Mouse (Mus musculus) E14TG2a.4 (cell line): ENCODE data around the gene Arhgap20.

Source experiments
- H3K27me3 ChIP-seq: 2 replicates; pipeline ENCODE4 v1.6.1; 2014; ENCODE audit warnings: low read length, control low read depth; ENCODE audit not compliant: insufficient read depth
- H3K36me3 ChIP-seq: 2 replicates; pipeline ENCODE4 v1.6.1; 2014; ENCODE audit warnings: low read length, control low read depth; ENCODE audit not compliant: insufficient read depth
- H3K4me1 ChIP-seq: replicated peaks from 2 replicates; pipeline ENCODE4 v1.6.1; 2014; ENCODE audit warnings: low read depth, low read length, control low read depth
- H3K4me3 ChIP-seq: replicated peaks from 2 replicates; pipeline ENCODE4 v1.5.1; 2014; ENCODE audit warnings: mild to moderate bottlenecking, low read length
- H3K9me3 ChIP-seq: 2 replicates; pipeline ENCODE4 v1.6.1; 2014; ENCODE audit warnings: low read length, control low read depth
- CTCF ChIP-seq: conservative IDR thresholded peaks from 2 replicates; pipeline ENCODE4 v1.5.1; 2014; ENCODE audit warnings: low read length
- NANOG ChIP-seq: IDR thresholded peaks from 2 replicates; pipeline ENCODE4 v1.6.1; 2014; ENCODE audit warnings: borderline replicate concordance, low read length, mixed read lengths
- POU5F1 ChIP-seq: IDR thresholded peaks from 2 replicates; pipeline ENCODE4 v1.6.1; 2014; ENCODE audit warnings: low read length, borderline replicate concordance

Arhgap20 gene

DNA sequence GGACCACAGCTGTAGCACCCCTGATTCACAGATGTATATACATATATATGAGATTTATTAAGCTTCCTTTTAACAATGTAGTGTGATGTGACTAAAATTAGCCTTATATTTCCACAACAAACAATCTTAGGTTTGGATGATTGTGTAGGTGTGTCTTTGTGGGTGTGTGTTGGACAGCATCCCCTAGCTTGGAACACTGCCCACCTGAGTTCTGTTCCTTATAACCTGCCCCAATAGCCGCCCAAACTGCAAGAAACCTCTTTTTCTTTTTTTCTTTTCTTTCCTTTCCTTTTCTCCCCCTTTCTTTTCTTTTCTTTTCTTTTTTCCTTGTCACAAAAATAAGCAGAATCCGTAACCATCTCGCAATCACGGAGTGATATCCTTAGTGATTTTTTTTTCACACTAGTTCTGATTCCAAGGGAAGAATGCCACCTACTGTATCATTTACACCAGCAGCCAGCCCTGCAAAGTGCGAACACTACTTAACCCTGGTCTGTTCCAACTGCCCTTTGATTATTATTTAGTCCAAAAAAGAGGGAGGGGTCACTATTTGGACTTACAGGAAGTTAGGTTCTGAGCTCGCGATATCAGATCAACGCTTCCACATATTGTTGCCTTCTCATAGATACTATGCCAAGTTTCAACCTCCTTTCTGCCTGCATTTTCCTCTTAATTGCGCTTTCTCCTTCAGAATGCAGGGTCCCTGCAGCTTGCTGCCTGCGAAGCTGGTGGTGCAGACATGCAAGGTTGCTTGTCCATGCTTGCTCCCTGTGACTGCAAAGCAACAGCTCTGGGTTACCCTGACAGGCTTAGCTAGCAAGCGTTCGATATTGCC, 879 bp upstream of the Arhgap20 start:
- H3K9me3 ChIP-seq: no peaks in the 10 kb centered on the region
- H3K36me3 ChIP-seq: no peaks in the 10 kb centered on the region
- H3K4me3 ChIP-seq: peak overlapping the region; percentile 87
- H3K4me1 ChIP-seq: peaks cover 20% of the 10 kb centered on the region
- no peak for TF ChIP-seq POU5F1
- TF ChIP-seq NANOG: no peak
- TF ChIP-seq CTCF: no peak
- H3K27me3 ChIP-seq: peaks cover 69% of the 10 kb centered on the region

DNA sequence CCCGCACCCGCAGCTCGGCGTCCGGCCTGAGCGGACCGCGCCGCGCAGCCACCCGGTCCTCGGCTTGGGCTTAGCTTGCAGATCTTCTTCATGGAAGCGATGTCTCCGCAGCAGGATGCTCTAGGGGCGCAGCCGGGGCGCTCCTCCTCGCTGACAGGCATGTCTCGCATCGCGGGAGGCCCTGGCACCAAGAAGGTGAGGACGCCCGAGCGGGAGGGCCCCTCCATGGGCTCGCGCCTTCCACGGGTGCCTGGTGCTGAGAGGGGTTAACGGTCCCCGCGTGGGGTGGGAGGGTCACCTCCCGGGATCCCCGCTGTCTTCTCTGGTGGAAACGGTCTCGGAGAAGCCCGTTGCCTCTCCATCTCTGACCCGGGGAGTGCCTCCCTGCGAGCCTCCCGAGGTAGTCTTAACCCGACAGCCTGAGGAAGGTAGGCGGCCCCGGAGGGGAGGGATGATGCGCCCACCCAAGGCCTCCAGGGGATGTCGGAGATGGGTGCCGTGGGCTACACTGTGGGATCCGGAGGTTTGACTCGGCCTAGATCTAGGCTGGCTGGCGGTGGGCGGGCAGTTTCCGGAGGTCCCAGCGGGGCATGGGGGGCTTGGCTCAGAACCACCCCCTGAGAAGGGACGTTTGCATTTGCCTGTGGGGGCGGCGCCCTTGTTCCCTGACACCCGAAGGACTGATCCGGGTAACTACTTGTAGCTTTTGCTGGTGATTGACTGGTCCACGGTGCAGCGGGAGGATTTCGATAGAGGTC, 459 bp downstream of the Arhgap20 start:
- no peak for TF ChIP-seq CTCF
- no peak for TF ChIP-seq POU5F1
- TF ChIP-seq NANOG: no peak
- Histone ChIP-seq H3K27me3 (peaks cover 68% of the 10 kb centered on the region), H3K9me3 (no peaks in the 10 kb centered on the region), H3K4me3 (peak overlapping the region; percentile 87), H3K36me3 (no peaks in the 10 kb centered on the region), H3K4me1 (peaks cover 20% of the 10 kb centered on the region)

DNA sequence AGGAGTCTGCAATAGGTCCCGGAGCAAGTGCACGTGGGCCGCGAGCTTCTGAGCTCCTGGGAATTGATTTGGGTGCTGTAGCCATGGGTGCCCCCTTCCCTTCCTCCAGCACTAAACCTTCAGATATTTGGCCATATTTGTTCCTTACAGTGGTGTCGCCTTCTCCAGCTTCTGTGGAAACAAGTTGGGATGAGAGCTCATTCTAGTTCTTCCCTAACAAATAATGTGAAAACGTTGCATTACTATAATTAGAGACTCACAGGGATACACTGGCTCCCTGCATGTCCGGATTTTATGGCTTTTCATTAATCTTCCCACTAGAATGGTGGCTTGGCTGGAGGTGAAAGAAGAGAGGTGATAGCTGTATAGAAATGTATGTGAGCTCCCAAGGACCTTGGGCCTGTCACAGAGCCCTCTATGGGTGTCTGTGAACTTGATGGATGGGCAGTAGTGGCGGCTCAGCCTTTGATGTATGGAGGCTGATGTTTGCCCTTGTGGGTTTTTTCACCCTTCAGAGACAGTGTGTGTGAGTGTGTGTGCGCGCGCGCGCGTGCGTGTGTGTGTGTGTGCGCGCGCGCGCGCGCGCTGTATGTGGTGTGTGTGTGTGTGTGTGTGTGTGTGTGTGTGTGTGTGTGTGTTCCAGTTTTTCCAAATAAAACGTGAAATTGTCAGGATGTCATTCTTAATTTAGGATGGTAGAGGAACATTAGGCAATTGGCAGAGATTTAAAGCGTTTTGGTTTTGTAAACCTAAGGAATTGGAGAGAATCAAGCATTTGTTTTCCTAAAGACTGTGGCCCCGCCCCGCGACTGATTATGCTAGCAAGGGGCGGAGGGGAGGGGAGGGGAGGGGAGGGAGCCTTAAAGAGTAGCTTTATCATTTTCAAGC, 1.3 kb downstream of the Arhgap20 start:
- H3K4me1 ChIP-seq: peaks cover 20% of the 10 kb centered on the region
- H3K27me3 ChIP-seq: peaks cover 62% of the 10 kb centered on the region
- H3K4me3 ChIP-seq: peak overlapping the region; percentile 87
- TF ChIP-seq NANOG: no peak
- TF ChIP-seq POU5F1: no peak
- TF ChIP-seq CTCF: no peak
- H3K36me3 ChIP-seq: no peaks in the 10 kb centered on the region
- H3K9me3 ChIP-seq: no peaks in the 10 kb centered on the region

DNA sequence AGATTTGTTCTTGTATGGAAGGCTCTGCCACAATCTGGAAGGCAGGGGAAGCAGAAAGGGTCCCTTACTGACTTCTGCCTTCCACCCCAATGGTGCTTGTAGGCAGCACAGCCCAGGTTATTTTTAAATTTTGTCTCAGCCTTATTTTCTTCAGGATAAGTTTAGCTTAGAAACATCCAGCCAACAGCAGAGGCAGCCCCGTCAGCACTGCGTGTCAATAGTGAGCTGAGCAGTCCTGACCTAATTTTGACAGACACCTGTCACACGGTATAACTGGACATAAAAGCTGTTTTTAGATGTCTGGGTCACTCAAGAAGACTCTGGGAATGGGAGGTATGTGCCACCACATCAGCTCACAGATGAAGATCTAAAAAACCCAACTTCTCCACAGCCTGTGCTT, 9.1 kb downstream of the Arhgap20 start:
- no peaks in the 10 kb centered on the region for H3K4me1 ChIP-seq

DNA sequence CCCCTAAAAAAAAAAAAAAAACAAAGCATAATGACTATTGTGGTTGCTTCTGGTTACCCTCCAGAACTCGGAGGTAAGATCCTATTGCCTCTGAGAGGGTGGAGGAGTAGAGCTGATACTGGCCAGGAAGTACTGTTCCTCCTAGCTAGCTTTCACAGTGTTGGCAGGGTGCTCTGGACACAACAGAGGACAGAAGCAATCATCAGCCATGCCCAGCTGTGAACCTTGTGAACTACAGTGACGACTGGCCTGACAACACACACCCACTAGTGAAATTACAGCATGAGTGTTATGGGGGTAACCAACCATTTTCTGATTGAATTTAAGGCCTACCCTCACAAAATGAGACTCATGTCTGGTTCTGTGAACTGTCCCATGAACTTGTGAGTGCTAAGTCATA, 11.3 kb downstream of the Arhgap20 start:
- TF ChIP-seq POU5F1 (no peak), NANOG (no peak)
- Histone ChIP-seq H3K27me3 (peaks cover 3% of the 10 kb centered on the region; the same call in 1 of the 2 replicates), H3K4me1 (no peaks in the 10 kb centered on the region), H3K36me3 (no peaks in the 10 kb centered on the region), H3K4me3 (no peak overlapping the region), H3K9me3 (no peaks in the 10 kb centered on the region)

More for the DNA sequence above, 9.1 kb downstream of the Arhgap20 start:
- H3K27me3 ChIP-seq: peaks cover 3% of the 10 kb centered on the region; the same call in 1 of the 2 replicates
- TF ChIP-seq NANOG (no peak), CTCF (no peak), POU5F1 (no peak)
- no peaks in the 10 kb centered on the region for H3K36me3 ChIP-seq
- no peaks in the 10 kb centered on the region for H3K9me3 ChIP-seq
- H3K4me3 ChIP-seq: no peak overlapping the region

DNA sequence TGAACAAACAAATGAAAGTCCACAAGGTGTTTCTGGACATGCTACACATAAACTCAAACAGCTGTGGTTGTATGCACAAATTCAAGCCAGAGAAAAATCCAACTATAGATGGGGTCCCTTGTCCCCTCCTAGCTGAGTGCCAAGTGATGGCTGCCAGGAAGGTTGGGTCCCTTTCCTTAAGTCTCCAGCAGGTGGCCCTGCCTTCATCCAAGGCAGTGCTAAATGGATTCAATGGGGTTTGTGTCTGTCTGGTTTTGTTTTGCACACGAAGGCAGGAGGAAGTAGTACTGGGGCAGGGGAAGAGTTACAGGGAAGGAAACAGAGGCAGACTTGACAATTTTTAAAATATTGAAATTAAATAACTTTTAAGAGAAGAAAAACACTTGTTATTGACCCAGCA, 12.0 kb downstream of the Arhgap20 start:
- Histone ChIP-seq H3K27me3 (no peaks in the 10 kb centered on the region), H3K4me3 (no peak overlapping the region), H3K4me1 (no peaks in the 10 kb centered on the region), H3K9me3 (no peaks in the 10 kb centered on the region), H3K36me3 (no peaks in the 10 kb centered on the region)
- TF ChIP-seq CTCF (peak; percentile 27), NANOG (no peak), POU5F1 (no peak)

DNA sequence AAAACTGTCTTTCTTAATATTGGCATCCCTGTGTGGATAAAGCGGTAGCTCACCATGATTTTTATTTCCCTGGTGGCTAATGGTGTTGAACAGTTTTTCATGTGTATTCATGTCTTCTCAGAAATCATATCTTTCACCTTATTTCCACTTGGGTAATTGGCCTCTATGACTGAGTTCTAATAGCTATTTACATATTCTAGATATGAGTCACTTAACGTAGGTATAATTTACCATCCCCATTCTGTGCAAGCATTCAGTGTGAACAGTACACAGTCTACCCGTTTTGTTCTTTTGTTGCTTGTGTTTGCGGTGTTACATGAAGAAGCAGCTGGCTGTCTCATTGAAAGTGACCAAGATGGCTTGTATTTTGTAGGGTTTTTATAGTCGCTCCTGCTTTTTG, 14.1 kb downstream of the Arhgap20 start:
- Histone ChIP-seq H3K4me3 (no peak overlapping the region), H3K36me3 (no peaks in the 10 kb centered on the region), H3K9me3 (no peaks in the 10 kb centered on the region), H3K27me3 (no peaks in the 10 kb centered on the region), H3K4me1 (no peaks in the 10 kb centered on the region)
- no peak for TF ChIP-seq NANOG
- no peak for TF ChIP-seq POU5F1
- no peak for TF ChIP-seq CTCF

DNA sequence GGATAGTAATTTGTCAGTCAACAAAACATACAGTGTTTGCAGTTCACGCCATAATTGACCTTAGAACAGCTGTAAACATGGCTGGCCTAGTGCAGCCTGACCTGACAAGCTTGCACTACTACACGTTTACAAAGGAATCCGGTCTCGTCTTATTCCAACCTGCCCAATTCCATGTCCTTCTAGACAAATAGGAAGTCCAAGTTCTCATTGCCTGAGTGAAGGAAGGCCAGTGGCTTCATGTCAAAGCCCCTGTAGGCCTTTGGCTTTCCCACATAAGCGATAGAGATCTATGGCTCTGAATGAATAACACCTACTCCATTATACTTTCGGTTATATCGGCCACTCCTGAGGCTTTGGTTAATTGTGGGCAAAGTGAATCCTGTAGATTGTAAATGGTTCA, 16.0 kb downstream of the Arhgap20 start:
- Histone ChIP-seq H3K4me1 (no peaks in the 10 kb centered on the region), H3K36me3 (no peaks in the 10 kb centered on the region), H3K27me3 (no peaks in the 10 kb centered on the region), H3K9me3 (no peaks in the 10 kb centered on the region), H3K4me3 (no peak overlapping the region)
- TF ChIP-seq NANOG (no peak), POU5F1 (no peak), CTCF (no peak)
